Mouse (Mus musculus): ENCODE measurements around the gene Ddx25.

DNA sequence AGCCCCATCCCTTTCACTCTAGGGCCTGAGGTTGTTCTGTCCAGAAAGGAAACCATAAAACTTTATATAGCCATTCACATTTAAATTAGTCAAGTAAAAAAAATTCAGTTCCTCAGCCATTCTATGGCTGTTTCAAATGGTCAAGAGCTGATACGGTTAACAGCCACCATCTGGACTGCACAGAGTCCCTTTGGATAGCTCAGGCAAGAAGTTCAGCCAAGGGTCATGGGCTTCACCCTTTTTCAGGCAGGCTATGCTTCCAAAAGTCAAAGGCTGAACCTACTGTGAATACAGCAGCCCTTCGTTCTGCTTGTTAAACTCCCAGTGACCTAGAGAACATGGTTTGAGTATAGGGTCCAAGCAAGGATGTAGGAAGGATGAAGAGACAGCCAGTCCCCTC, 13.7 kb downstream of the Ddx25 start:
- no peak for TF ChIP-seq CTCF (IDR thresholded peaks at IDR 0.05; ENCODE audit: low read depth)
- TF ChIP-seq EP300 (optimal IDR thresholded peaks at IDR 0.05): no peak

All from stomach, postnatal 0 days (tissue).